Mouse (Mus musculus) CD4-positive naive resting alpha-beta T cell, adult 57 days (primary cell): Measurements from ENCODE around the gene Mtrf1. TPM values are rescaled to one million over a fixed set of nuclear protein-coding genes. Genes with fewer than 3 reads are reported as not detected.

ENCODE experiments used
- total RNA-seq: library from RNA; stranded (reverse); gene quantifications from one replicate; pipeline ENCODE4 v1.2.4, GENCODE M21; 2023

Gene Mtrf1
- 1.6 TPM for total RNA-seq

GRCm38 (mm10) chr14:79397321-79398122, at the start of gene Mtrf1:
Mtrf1 (plus strand) TSS chr14:79397772.

GRCm38 (mm10) chr14:79390265-79390926, 7.2 kb upstream of the Mtrf1 start, which contains the start of gene Naa16:
Naa16 (minus strand) TSS chr14:79390778.

GRCm38 (mm10) chr14:79425979-79426729, 28.6 kb downstream of the Mtrf1 start, which contains the start of gene Kbtbd7:
Kbtbd7 (plus strand) TSS chr14:79426511.

GRCm38 (mm10) chr14:79451681-79452590, 54.4 kb downstream of the Mtrf1 start, which contains the start of gene Kbtbd6:
Kbtbd6 (plus strand) TSS chr14:79451835.

Other genes with a start within 250 kb of the Mtrf1 start
- gene Zfp957, start 150.4 kb upstream of the Mtrf1 start, total RNA-seq = not detected
- 456 TPM for gene Rgcc, start 96.1 kb upstream of the Mtrf1 start, total RNA-seq
- gene Naa16, start 7.0 kb upstream of the Mtrf1 start, total RNA-seq = 64.4 TPM
- gene Kbtbd7, start 28.7 kb downstream of the Mtrf1 start, total RNA-seq = 10.5 TPM
- gene Kbtbd6, start 54.1 kb downstream of the Mtrf1 start, total RNA-seq = not detected
- 230 TPM for gene Elf1, start 83.4 kb downstream of the Mtrf1 start, total RNA-seq
- gene Wbp4, start 83.7 kb downstream of the Mtrf1 start, total RNA-seq = 24.2 TPM
- gene Sugt1, start 189.9 kb downstream of the Mtrf1 start, total RNA-seq = 75.8 TPM